Mouse (Mus musculus): ENCODE measurements at regions not wholly inside any gene's neighbourhood (a gene's known extent, or its start where the extent isn't known, plus 50 kb on each side); places are given as distances from the start of the nearest gene placed in this dataset.
A peak's percentile ranks its signal among the peaks of the same experiment; 100 is the strongest.

DNA sequence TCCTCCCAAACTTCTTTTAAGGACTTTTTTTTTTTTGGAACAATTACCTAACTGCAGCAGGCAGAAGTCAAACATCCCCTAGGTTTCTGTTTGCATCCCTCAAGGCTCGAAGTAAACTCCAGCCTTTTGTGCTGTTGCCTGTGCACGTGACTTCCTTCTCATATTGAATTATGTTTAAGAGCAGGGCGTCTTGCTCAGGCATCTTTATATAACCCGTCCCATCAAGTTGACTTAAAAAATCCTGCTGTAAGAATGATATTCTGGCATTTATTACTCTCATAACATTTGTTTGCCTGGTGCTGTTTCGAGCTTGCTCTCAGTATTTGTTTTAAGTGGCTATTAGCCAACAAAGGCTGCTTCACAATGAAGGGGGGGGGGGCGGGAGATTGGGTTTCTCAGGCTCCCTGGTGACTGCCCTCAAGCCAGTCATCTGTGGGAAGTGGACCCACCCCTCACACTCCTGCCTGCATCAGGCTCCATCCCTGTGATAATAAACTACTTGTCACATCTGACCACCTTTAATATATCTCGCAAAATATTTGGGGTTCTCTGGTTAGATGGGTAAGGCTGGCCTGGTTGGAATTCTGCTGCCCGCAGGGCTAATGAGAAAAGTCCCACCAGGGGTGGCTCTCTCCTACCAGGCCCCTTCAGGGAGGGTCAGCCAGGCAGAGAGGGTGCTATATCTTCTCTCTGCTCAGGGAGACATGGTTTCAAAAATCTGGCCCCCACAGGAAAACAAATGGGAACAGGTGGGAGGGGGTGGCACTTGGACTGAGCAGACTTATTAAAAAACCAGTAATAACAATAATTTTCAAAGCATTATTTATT lies 277.1 kb upstream of the Atp5g3 start:
- no peak for DNase-seq (ENCODE audit: low read depth, low spot score)

GRCm38 (mm10) chr2:74178106-74178505 lies 267.0 kb upstream of the Atp5g3 start:
- no peak for DNase-seq (ENCODE audit: low read depth, low spot score)

DNA sequence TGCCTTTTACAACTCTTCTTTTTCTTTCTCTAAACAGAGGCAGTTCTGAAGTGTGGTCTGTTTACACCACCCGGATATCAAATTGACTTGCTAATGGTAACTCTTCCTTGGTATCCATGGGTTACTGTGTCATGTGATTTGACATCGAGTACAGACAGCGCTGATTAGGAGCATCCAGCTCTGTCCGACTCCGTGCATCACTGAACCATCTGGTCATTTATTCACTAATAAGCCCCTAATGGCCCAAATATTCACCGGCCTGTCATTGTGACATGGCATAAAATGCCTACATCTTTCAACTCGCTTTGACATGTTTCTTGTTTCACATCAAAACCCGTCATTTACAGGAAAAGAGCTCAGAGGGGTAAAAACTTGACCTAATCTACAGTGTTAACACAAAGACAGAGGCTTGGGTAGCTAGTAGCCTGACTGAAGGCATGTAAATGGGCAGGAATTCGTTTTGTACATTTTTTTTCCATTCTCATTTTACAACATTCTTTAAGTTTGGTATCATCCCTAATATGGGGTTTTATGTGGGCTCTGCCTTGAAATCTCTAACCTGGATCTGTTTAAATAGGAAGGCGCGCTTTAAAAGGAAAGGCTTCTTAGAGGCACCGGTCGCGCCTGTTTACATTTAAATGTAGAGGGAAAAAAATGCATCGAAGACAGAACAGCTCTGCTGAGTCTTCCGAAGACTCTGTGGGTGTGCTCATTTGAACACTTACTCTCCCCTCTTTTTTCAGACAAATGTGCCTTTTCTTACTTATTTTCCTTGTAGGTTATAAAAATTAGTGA lies 257.8 kb upstream of the Atp5g3 start:
- peak; percentile 23 for DNase-seq (ENCODE audit: low read depth, low spot score)

DNA sequence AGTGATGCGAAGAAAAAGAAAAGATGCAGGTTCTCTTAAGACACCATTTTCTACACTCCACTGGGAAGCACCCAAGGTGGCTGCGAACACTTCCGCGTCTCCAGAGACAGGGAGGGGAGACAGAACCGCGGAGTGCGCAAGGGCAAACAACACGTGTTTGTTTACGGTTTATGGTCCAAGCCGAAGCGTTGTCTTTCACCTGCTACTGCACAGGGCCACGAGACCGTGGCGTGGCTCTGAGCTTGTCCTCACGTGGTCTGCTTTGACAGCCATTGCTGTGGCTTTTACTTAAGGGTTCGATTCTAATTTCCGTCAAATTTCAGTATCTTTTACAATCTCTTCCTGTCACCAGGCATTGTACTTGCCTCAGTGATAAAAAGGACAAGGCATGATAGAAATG lies 257.2 kb upstream of the Atp5g3 start:
- peak; percentile 28 for DNase-seq (ENCODE audit: low read depth, low spot score)

DNA sequence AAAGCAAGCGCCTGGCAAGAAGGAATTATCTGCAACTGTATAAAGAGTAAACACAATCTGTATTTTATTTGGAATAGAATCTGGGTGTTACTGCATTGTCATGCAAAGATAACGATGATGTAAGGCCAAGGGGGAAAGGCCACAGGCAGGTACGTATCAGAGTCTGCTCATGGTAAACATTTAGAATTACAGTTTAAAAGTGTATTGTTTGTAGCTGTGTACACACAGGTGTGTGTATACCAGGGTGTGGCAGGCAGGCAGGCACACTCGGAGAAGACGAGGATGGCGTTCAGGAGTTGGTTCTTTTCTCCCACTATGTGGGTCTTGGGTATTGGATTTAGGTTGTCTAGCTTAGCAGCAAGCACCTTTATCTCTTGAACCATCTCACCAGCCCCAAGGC lies 242.9 kb upstream of the Atp5g3 start:
- no peak for DNase-seq (ENCODE audit: low read depth, low spot score)

DNA sequence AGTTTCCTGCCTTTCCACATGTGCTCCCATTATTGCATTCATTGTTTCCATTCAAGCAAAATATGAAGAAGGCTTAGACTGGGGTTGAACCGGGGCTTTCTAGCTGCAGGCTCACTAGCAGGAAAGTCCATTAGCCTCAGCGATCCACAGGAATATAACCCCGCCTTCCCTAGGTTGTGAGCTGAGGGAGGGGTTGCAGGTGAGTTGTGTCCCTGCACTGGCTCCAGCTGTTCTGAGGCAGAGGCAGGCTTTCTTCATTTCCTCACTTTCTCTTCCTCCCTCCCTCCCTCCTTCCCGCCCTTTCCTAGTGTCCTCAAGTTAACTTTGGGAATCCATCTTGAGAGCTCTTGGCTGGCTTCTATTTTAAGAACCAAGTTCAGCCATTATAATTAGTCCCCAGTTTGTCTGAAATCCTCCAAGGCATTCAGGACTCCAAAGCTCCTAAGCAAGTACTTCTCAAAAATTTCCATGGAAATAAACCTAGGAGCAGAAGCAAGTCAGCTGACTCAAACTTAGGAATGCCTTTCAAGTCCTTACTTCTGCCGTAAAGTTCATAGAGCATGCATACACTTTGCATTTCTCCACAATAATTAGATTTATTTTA lies 242.2 kb upstream of the Atp5g3 start:
- no peak for DNase-seq (ENCODE audit: low read depth, low spot score)

DNA sequence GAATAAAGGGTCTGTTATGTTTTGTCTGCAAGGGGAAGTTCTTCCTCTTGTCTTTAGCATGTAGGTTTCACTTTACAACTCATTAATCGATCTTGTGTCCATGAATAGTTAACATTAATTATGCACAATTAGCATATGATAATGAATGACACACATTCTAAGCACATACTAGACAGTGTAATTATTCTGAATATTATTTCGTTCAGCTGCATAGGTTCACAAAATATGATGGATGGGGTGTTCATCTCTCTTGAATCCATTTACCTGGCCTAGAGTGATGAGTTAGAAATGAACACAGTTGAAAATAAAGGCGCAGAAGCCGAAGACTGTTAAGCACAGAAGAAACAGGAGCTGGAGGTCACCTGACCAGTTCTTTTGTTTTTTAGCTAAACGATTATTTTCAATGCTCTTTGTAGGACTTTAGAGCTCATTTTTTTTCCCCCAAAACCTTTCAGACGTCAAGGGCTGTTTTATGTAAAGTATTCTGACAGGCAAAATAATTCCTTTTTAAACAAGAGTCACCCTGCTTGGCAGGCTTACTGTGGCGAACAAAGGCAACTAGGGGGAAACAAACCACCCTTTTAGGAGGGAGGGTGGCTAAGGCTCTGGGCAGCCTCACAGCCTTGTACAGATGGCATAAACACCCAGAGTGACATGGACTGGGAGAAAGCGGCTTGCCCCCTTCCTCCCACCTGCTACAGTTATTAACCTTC lies 241.6 kb upstream of the Atp5g3 start:
- DNase-seq (ENCODE audit: low read depth, low spot score), result no peak

DNA sequence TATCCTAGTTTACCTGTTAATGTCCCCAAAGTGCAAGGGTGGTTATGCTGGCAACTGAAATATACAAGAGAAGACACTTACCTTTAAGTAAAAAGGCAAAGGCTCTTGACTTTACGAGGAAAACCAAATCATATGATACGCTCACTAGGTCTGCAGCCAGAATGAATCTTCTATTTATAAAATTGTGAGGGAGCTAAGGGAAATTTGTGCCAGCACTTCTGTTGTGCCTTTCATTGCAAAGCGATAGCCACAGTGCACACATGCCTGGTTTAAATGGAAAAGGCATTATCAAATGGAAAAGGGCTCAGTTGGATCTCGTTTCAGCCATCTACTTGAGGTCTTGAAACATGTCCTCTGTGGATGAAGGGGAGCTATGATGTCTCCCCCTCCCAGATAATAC lies 236.1 kb upstream of the Atp5g3 start:
- no peak for DNase-seq (ENCODE audit: low read depth, low spot score)

DNA sequence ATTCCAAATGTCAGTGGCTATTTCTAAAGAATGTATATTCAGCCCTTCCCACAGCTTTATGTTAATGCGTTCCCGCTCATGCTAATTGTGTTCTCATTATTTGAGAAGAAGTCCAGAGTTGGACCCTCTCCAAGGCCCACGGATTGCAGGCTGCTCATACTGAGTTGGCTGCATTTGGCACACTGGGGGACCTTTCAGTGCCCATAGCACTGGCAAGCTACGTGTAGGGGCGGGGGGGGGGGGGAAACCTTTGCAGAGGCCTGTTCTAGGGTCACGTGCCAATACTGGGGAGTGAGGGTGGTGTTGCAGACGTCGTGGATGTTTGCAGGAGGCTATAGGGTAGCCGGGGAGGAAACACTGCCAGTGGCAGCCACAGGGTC lies 225.5 kb upstream of the Atp5g3 start:
- DNase-seq (ENCODE audit: low read depth, low spot score), result no peak

- peak; percentile 35 for DNase-seq (ENCODE audit: low read depth, low spot score)
These were observed 225.0 kb upstream of the Atp5g3 start for GRCm38 (mm10) chr2:74135963-74136623.

DNA sequence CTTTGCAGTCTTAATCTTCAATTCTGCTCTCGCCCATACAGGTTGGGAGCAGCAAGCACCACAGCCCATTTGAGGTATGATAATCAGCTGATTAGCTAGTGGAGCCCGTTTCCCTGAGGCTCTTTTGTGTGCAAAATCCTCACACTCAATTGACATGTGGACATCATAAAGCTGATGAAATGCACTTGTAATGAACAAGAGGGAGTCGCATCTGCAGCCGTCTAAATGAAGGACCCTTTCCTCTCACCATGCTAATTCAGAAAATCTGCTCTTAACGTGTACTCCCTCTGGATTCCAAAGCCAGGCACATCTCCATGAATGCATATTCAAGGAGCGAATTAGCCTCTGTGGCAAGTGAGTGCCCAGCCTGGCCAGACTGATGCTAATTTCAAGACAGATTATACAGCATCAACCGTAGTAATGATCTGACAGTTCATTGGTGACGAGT lies 219.0 kb upstream of the Atp5g3 start:
- DNase-seq (ENCODE audit: low read depth, low spot score), result no peak

DNA sequence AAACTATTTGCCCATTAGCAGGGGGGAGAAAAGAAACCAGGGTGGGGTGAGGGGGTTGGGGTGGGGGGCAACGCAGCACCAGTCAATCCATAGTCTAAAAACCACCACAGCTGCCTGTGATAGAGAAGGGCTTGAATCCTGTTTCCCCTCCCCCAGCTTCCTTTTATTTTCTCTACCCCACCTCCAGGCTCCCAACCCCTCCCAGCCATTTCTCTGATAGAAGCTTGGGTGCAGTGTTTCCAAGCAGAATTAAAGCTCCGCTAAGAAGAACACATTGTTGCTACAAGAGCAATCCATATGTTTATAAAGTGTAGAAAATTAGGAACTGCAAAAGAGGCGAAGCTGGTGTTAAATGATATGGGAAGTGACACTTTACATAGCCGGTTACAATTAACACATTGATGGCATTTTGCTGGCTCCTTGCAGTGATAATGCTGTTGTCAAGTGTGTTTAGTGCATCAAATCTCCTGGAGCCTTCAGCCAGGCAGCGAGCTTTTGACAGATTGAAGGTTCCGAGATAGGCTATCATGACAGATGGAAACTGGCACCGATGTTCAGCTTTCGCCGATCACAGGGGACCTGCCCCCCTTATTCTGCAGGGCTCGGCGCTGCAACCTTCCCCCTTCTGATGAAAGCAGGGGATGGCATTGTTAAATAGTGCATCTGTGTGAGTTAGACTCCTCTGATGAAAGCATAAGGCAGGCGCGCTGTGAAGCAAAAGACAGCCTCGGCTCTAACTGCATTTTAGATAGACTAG lies 217.8 kb upstream of the Atp5g3 start:
- DNase-seq (ENCODE audit: low read depth, low spot score), result no peak

- no peak for DNase-seq (ENCODE audit: low read depth, low spot score)
These were observed 216.0 kb upstream of the Atp5g3 start for GRCm38 (mm10) chr2:74127136-74127535.

GRCm38 (mm10) chr2:74124252-74124651 lies 213.1 kb upstream of the Atp5g3 start:
- DNase-seq (ENCODE audit: low read depth, low spot score), result no peak

- DNase-seq (ENCODE audit: low read depth, low spot score), result peak; percentile 62
These were observed 212.4 kb upstream of the Atp5g3 start for GRCm38 (mm10) chr2:74123360-74124074.

- DNase-seq (ENCODE audit: low read depth, low spot score), result no peak
These were observed 211.8 kb upstream of the Atp5g3 start for GRCm38 (mm10) chr2:74122937-74123336.

- no peak for DNase-seq (ENCODE audit: low read depth, low spot score)
These were observed 208.9 kb upstream of the Atp5g3 start for GRCm38 (mm10) chr2:74120051-74120450.

- DNase-seq (ENCODE audit: low read depth, low spot score), result no peak
These were observed 208.2 kb upstream of the Atp5g3 start for GRCm38 (mm10) chr2:74119167-74119937.

DNA sequence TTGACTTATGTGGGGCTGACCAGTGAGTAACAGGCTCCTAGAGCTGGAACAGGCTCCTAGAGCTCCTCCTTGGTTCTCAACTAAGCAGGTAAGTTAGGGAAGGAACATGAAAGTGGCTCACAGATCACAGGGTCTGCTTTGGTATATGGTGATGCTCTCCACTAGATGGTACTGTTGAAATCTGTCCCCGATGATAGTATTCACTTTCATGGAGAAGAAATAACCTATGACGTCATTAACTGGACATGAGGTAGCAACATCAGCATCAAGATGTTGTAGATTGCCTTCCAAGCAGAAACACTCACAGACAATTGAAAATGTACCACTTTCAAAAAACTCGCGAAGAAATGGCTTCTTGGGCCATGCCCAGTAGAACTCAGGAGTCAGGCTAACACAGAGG lies 195.3 kb upstream of the Atp5g3 start:
- no peak for DNase-seq (ENCODE audit: low read depth, low spot score)
